8 mouse cellular contexts compared by ENCODE assay signal in the genomic region with DNA sequence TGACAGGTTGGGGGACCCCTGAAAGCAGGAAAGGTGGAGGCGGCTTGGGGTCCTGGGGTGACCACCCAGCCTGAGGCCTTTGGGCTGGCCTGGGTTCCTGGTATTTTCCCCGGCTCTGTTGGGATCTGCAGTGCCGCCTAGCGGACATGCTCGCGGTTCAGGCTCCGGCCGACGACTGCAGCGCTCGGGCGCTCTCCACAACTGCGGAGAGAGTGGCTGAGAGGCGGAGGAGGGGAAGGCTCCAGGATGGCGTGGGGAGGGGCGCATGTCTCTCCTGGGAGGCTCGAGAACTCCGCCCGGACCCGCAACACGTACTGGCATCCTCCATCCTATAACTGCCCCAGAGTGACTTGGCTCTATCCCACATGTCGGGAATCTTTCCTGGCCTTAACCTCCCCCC. TPM values are rescaled to one million over a fixed set of nuclear protein-coding genes. Genes with fewer than 3 reads are reported as not detected.
DNase-seq lines count a peak whose midpoint lies in the region; ATAC-seq and TF ChIP-seq lines count a peak whose summit lies in the region.

No protein-coding gene starts in this region.

- H3K27me3 ChIP-seq in embryonic facial prominence, embryonic 15.5 days, result no peaks in the 10 kb centered on the region
- H3K27me3 ChIP-seq in heart, embryonic 13.5 days (replicated peaks), result peaks cover 39% of the 10 kb centered on the region
- no peaks in the 10 kb centered on the region for H3K27me3 ChIP-seq in kidney, embryonic 16.5 days (ENCODE audit: insufficient read depth, low read length)
- peaks cover 50% of the 10 kb centered on the region for H3K27me3 ChIP-seq in liver, embryonic 14.5 days (ENCODE audit: control insufficient read depth, insufficient read depth, low read length)
- H3K27me3 ChIP-seq in neural tube, embryonic 11.5 days (ENCODE audit: control insufficient read depth, insufficient read depth, low read length), result no peaks in the 10 kb centered on the region

- 0% methylated on average over 22 of the region's 22 CpGs for WGBS in embryonic facial prominence, embryonic 15.5 days
- WGBS in heart, embryonic 13.5 days, result under 1% methylated on average over 22 of the region's 22 CpGs
- 1% methylated on average over 22 of the region's 22 CpGs for WGBS in kidney, embryonic 16.5 days
- WGBS in liver, embryonic 14.5 days (ENCODE audit: insufficient replicate concordance), result under 1% methylated on average over 22 of the region's 22 CpGs
- under 1% methylated on average over 22 of the region's 22 CpGs for WGBS in neural tube, embryonic 11.5 days

- peak; percentile 80 for TF ChIP-seq CTCF in liver, embryonic 14.5 days (IDR thresholded peaks at IDR 0.05; ENCODE audit: low read depth)

- no peak for TF ChIP-seq EP300 in liver, embryonic 14.5 days (IDR thresholded peaks at IDR 0.05; ENCODE audit: low read depth)

- H3K9ac ChIP-seq in embryonic facial prominence, embryonic 15.5 days, result no peak overlapping the region
- H3K9ac ChIP-seq in heart, embryonic 13.5 days, result no peak overlapping the region
- H3K9ac ChIP-seq in kidney, embryonic 16.5 days (replicated peaks; ENCODE audit: low read length), result peak overlapping the region; percentile 40; the same call in 1 of the 2 replicates
- no peak overlapping the region for H3K9ac ChIP-seq in liver, embryonic 14.5 days (replicated peaks)
- H3K9ac ChIP-seq in neural tube, embryonic 11.5 days (ENCODE audit: low read length), result no peak overlapping the region

- ATAC-seq in embryonic facial prominence, embryonic 15.5 days (ENCODE audit: insufficient number of reproducible peaks, low FRiP score, low TSS enrichment, low read depth), result peak; percentile 85
- no peak for ATAC-seq in heart, embryonic 13.5 days (ENCODE audit: extremely low read depth, insufficient number of reproducible peaks, low FRiP score, low TSS enrichment)
- peak; percentile 89 for ATAC-seq in kidney, embryonic 16.5 days (ENCODE audit: low FRiP score, low TSS enrichment)
- no peak for ATAC-seq in liver, embryonic 14.5 days (ENCODE audit: insufficient read depth)
- peak; percentile 67 for ATAC-seq in neural tube, embryonic 11.5 days (ENCODE audit: insufficient read depth, low FRiP score, low TSS enrichment)

- DNase-seq in layer of hippocampus, adult 11-12 months (ENCODE audit: low spot score), result peak; percentile 77
- DNase-seq in layer of hippocampus, adult 9-10 months (ENCODE audit: low spot score), result no peak
- no peak for DNase-seq in liver, embryonic 14.5 days (ENCODE audit: low read depth in 3 of 3, low spot score in 3 of 3)
- peak; percentile 93 for DNase-seq in neural tube, embryonic 11.5 days (ENCODE audit: low spot score)
- peak; percentile 61 for DNase-seq in thymus, postnatal 14 days

- 0 out of 2 replicates have a peak, but pooled peaks cover 5% of the 10 kb centered on the region for H3K36me3 ChIP-seq in embryonic facial prominence, embryonic 15.5 days
- H3K36me3 ChIP-seq in heart, embryonic 13.5 days, result peaks cover 11% of the 10 kb centered on the region
- peaks cover 17% of the 10 kb centered on the region for H3K36me3 ChIP-seq in kidney, embryonic 16.5 days (ENCODE audit: insufficient read depth, low read length)
- H3K36me3 ChIP-seq in liver, embryonic 14.5 days (replicated peaks; ENCODE audit: control insufficient read depth, insufficient read depth, low read depth), result no peaks in the 10 kb centered on the region
- peaks cover 13% of the 10 kb centered on the region for H3K36me3 ChIP-seq in neural tube, embryonic 11.5 days (ENCODE audit: control insufficient read depth, insufficient read depth, low read length)

- H3K4me3 ChIP-seq in embryonic facial prominence, embryonic 15.5 days (replicated peaks), result peak overlapping the region; percentile 24
- H3K4me3 ChIP-seq in heart, embryonic 13.5 days, result peak overlapping the region; percentile 52
- H3K4me3 ChIP-seq in kidney, embryonic 16.5 days (ENCODE audit: low read length), result peak overlapping the region; percentile 23
- H3K4me3 ChIP-seq in liver, embryonic 14.5 days (ENCODE audit: insufficient read depth in 1 of 2, low read depth in 2 of 2, low read length in 2 of 2), result no peak overlapping the region
- H3K4me3 ChIP-seq in neural tube, embryonic 11.5 days (ENCODE audit: low read depth, low read length), result peak overlapping the region; percentile 12; the same call in 1 of the 2 replicates

- H3K4me2 ChIP-seq in embryonic facial prominence, embryonic 15.5 days (replicated peaks), result peak overlapping the region; percentile 65
- H3K4me2 ChIP-seq in heart, embryonic 13.5 days, result peak overlapping the region; percentile 83
- peak overlapping the region; percentile 89 for H3K4me2 ChIP-seq in kidney, embryonic 16.5 days (replicated peaks; ENCODE audit: low read depth, low read length)
- H3K4me2 ChIP-seq in liver, embryonic 14.5 days (ENCODE audit: low read depth), result no peak overlapping the region
- peak overlapping the region; percentile 60 for H3K4me2 ChIP-seq in neural tube, embryonic 11.5 days (ENCODE audit: low read depth)

- H3K27ac ChIP-seq in embryonic facial prominence, embryonic 15.5 days (replicated peaks), result no peak overlapping the region; the same call in 1 of the 2 replicates
- 0 out of 2 replicates have a peak overlapping the region, but pooled peaks have one; percentile 12 for H3K27ac ChIP-seq in heart, embryonic 13.5 days (replicated peaks)
- peak overlapping the region; percentile 93 for H3K27ac ChIP-seq in kidney, embryonic 16.5 days (ENCODE audit: low read length)
- H3K27ac ChIP-seq in liver, embryonic 14.5 days, result no peak overlapping the region
- no peak overlapping the region for H3K27ac ChIP-seq in neural tube, embryonic 11.5 days (ENCODE audit: low read depth, low read length)

- no peaks in the 10 kb centered on the region for H3K9me3 ChIP-seq in embryonic facial prominence, embryonic 15.5 days (replicated peaks)
- no peaks in the 10 kb centered on the region for H3K9me3 ChIP-seq in heart, embryonic 13.5 days
- peaks cover 3% of the 10 kb centered on the region; the same call in 1 of the 2 replicates for H3K9me3 ChIP-seq in kidney, embryonic 16.5 days (ENCODE audit: low read length)
- no peaks in the 10 kb centered on the region for H3K9me3 ChIP-seq in liver, embryonic 14.5 days (ENCODE audit: control insufficient read depth, low read length)
- H3K9me3 ChIP-seq in neural tube, embryonic 11.5 days (ENCODE audit: control insufficient read depth, low read length), result 0 out of 2 replicates have a peak, but pooled peaks cover 1% of the 10 kb centered on the region

- peaks cover 21% of the 10 kb centered on the region for H3K4me1 ChIP-seq in embryonic facial prominence, embryonic 15.5 days
- peaks cover 35% of the 10 kb centered on the region for H3K4me1 ChIP-seq in heart, embryonic 13.5 days
- peaks cover 5% of the 10 kb centered on the region; the same call in 1 of the 2 replicates for H3K4me1 ChIP-seq in kidney, embryonic 16.5 days (ENCODE audit: insufficient read depth, low read length)
- no peaks in the 10 kb centered on the region for H3K4me1 ChIP-seq in liver, embryonic 14.5 days (replicated peaks; ENCODE audit: control insufficient read depth in 2 of 2, insufficient read depth in 2 of 2, low read length in 1 of 2)
- H3K4me1 ChIP-seq in neural tube, embryonic 11.5 days (ENCODE audit: control insufficient read depth, insufficient read depth, low read length), result peaks cover 9% of the 10 kb centered on the region

RNA-seq across cellular contexts. Expression of gene Zfp503, which starts 7.9 kb away (rescaled TPM):
- polyA plus RNA-seq in embryonic facial prominence, embryonic 15.5 days (2015; fragmentation: Nextera tagmentation; extraction: Ambion mirVana), result 26.1 and 27.0 TPM in 2 replicates
- polyA plus RNA-seq in heart, embryonic 13.5 days (2015; fragmentation: Nextera tagmentation; extraction: Ambion mirVana), result 3.3 and 4.2 TPM in 2 replicates
- polyA plus RNA-seq in kidney, embryonic 16.5 days (2015; fragmentation: Nextera tagmentation; extraction: Ambion mirVana), result 24.6 and 27.5 TPM in 2 replicates
- 0.77 and 0.90 TPM in 2 replicates for polyA plus RNA-seq in liver, embryonic 14.5 days (2012; rRNA removed)
- 0.24 and 0.43 TPM in 2 replicates for polyA plus RNA-seq in liver, embryonic 14.5 days (2014; fragmentation: Nextera tagmentation; extraction: Ambion mirVana)
- 13.3 and 17.1 TPM in 2 replicates for polyA plus RNA-seq in neural tube, embryonic 11.5 days (2014; fragmentation: Nextera tagmentation; extraction: Ambion mirVana)

RNA-seq across cellular contexts. Expression of gene Lrmda, which starts 38.0 kb away (rescaled TPM):
- polyA plus RNA-seq in embryonic facial prominence, embryonic 15.5 days (2015; fragmentation: Nextera tagmentation; extraction: Ambion mirVana), result 0.39 and 0.64 TPM in 2 replicates
- 0.43 and 0.60 TPM in 2 replicates for polyA plus RNA-seq in heart, embryonic 13.5 days (2015; fragmentation: Nextera tagmentation; extraction: Ambion mirVana)
- polyA plus RNA-seq in kidney, embryonic 16.5 days (2015; fragmentation: Nextera tagmentation; extraction: Ambion mirVana), result 0.45 and 0.76 TPM in 2 replicates
- 0.05 and 0.18 TPM in 2 replicates for polyA plus RNA-seq in liver, embryonic 14.5 days (2012; rRNA removed)
- 0.22 and 0.76 TPM in 2 replicates for polyA plus RNA-seq in liver, embryonic 14.5 days (2014; fragmentation: Nextera tagmentation; extraction: Ambion mirVana)
- 0.66 TPM in 1 of 2 replicates, not detected in the other for polyA plus RNA-seq in neural tube, embryonic 11.5 days (2014; fragmentation: Nextera tagmentation; extraction: Ambion mirVana)

Comparison
In these comparisons a context has a peak if more than half of its experiments do, and no peak if none do; other contexts are left out.
1. DNase-seq: peak in layer of hippocampus, adult 11-12 months (single experiment), neural tube, embryonic 11.5 days (single experiment) and thymus, postnatal 14 days (single experiment); none in layer of hippocampus, adult 9-10 months (single experiment) and liver, embryonic 14.5 days (0 of 3).
2. ATAC-seq: peak in embryonic facial prominence, embryonic 15.5 days (single experiment), kidney, embryonic 16.5 days (single experiment) and neural tube, embryonic 11.5 days (single experiment); none in heart, embryonic 13.5 days (single experiment) and liver, embryonic 14.5 days (single experiment).
3. H3K27ac ChIP-seq: peak in heart, embryonic 13.5 days (single experiment) and kidney, embryonic 16.5 days (single experiment); none in embryonic facial prominence, embryonic 15.5 days (single experiment), liver, embryonic 14.5 days (single experiment) and neural tube, embryonic 11.5 days (single experiment).
4. H3K4me3 ChIP-seq: peak in embryonic facial prominence, embryonic 15.5 days (single experiment), heart, embryonic 13.5 days (single experiment), kidney, embryonic 16.5 days (single experiment) and neural tube, embryonic 11.5 days (single experiment); none in liver, embryonic 14.5 days (0 of 2).